In the genomic region with DNA sequence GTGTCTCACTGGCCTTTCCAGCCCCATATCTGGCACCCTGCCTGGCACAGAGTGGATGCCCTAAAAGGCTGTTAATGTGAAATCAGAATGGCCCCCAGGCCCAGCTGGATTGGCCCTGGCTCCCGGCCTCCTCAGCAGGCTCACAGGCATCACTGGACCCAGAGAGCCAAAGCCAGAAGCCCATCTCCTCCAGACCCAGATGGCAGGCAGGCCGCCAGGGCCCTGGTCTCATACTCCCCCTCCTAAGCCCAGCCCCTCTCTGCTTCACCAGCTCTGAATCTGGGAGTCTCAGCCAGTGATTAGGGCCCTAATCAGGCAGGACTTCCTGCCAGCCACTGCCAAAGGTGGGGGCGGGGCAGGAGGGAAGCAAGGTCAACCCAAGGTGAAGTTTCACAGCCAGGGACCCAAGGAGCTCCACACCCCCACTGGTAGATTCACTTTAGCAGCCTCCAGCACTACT, we compare ENCODE assay signal across 8 mouse cellular contexts.
DNase-seq lines count a peak whose midpoint lies in the region; ATAC-seq and TF ChIP-seq lines count a peak whose summit lies in the region.

No protein-coding gene starts in this region.

- peak; percentile 35 to 50 for DNase-seq in layer of hippocampus, postnatal 10 days (ENCODE audit: low spot score in 2 of 2)
- no peak for DNase-seq in layer of hippocampus, adult 18-20 months (ENCODE audit: low spot score in 2 of 2)
- DNase-seq in forebrain, embryonic 14.5 days (ENCODE audit: low spot score) = peak; percentile 66
- no peak for DNase-seq in hindbrain, embryonic 14.5 days (ENCODE audit: low spot score)
- no peak for DNase-seq in liver, adult 2 months (ENCODE audit: extremely low read depth, low read depth, low spot score)
- DNase-seq in cerebellum, postnatal 25 days = no peak

- no peaks in the 10 kb centered on the region for H3K9me3 ChIP-seq in forebrain, embryonic 14.5 days (replicated peaks; ENCODE audit: control insufficient read depth, low read length)
- no peaks in the 10 kb centered on the region for H3K9me3 ChIP-seq in hindbrain, embryonic 14.5 days (ENCODE audit: control insufficient read depth, low read length)
- no peaks in the 10 kb centered on the region for H3K9me3 ChIP-seq in neural tube, embryonic 14.5 days (ENCODE audit: control insufficient read depth, low read length)

- no peak for TF ChIP-seq CTCF in liver, adult 2 months (IDR thresholded peaks at IDR 0.05; ENCODE audit: low read depth, low read length)

- no peak for TF ChIP-seq POLR2A in liver, adult 2 months (IDR thresholded peaks at IDR 0.05; ENCODE audit: extremely low read depth, insufficient read depth, low read length)

- peak; percentile 53 for ATAC-seq in forebrain, embryonic 14.5 days
- ATAC-seq in hindbrain, embryonic 14.5 days (ENCODE audit: low FRiP score) = peak; percentile 52; the same call in 1 of the 2 replicates
- ATAC-seq in neural tube, embryonic 14.5 days (ENCODE audit: low read depth) = peak; percentile 64; the same call in 1 of the 2 replicates
- no peak for ATAC-seq in erythroblast, adult 5-6 weeks (replicated peaks; ENCODE audit: low FRiP score, poor library complexity, severe bottlenecking)

- no peaks in the 10 kb centered on the region for H3K36me3 ChIP-seq in forebrain, embryonic 14.5 days (ENCODE audit: control insufficient read depth, insufficient read depth, low read length)
- no peaks in the 10 kb centered on the region for H3K36me3 ChIP-seq in hindbrain, embryonic 14.5 days (replicated peaks; ENCODE audit: control insufficient read depth, insufficient read depth)
- H3K36me3 ChIP-seq in liver, adult 2 months (ENCODE audit: control insufficient read depth, insufficient read depth, low read length) = no peaks in the 10 kb centered on the region
- H3K36me3 ChIP-seq in neural tube, embryonic 14.5 days (ENCODE audit: control insufficient read depth, insufficient read depth, low read length) = no peaks in the 10 kb centered on the region

- H3K27ac ChIP-seq in forebrain, embryonic 14.5 days (ENCODE audit: low read depth, low read length) = peak overlapping the region; percentile 33; the same call in 1 of the 2 replicates
- peak overlapping the region; percentile 60 for H3K27ac ChIP-seq in hindbrain, embryonic 14.5 days
- H3K27ac ChIP-seq in liver, adult 2 months (replicated peaks; ENCODE audit: insufficient read depth, low read depth, low read length) = peak overlapping the region; percentile 64
- no peak overlapping the region for H3K27ac ChIP-seq in neural tube, embryonic 14.5 days (ENCODE audit: low read depth, low read length)

- no peak overlapping the region for H3K4me2 ChIP-seq in forebrain, embryonic 14.5 days (ENCODE audit: low read length)
- H3K4me2 ChIP-seq in hindbrain, embryonic 14.5 days (replicated peaks) = no peak overlapping the region
- no peak overlapping the region for H3K4me2 ChIP-seq in neural tube, embryonic 14.5 days (ENCODE audit: low read depth, low read length)

- H3K4me1 ChIP-seq in forebrain, embryonic 14.5 days (ENCODE audit: control insufficient read depth, insufficient read depth, low read length) = peaks cover 15% of the 10 kb centered on the region
- peaks cover 13% of the 10 kb centered on the region for H3K4me1 ChIP-seq in hindbrain, embryonic 14.5 days (replicated peaks; ENCODE audit: control insufficient read depth, insufficient read depth, low read length)
- H3K4me1 ChIP-seq in liver, adult 2 months (ENCODE audit: control insufficient read depth, insufficient read depth, low read length) = peaks cover 65% of the 10 kb centered on the region
- H3K4me1 ChIP-seq in neural tube, embryonic 14.5 days (ENCODE audit: control insufficient read depth, insufficient read depth, low read length) = peaks cover 12% of the 10 kb centered on the region

- H3K79me2 ChIP-seq in liver, adult 2 months (ENCODE audit: control insufficient read depth, insufficient read depth, low read length) = peaks cover 67% of the 10 kb centered on the region

- no peak overlapping the region for H3K9ac ChIP-seq in forebrain, embryonic 14.5 days (ENCODE audit: low read length)
- no peak overlapping the region for H3K9ac ChIP-seq in hindbrain, embryonic 14.5 days
- no peak overlapping the region; the same call in 1 of the 2 replicates for H3K9ac ChIP-seq in liver, adult 2 months (ENCODE audit: low read depth, low read length)
- no peak overlapping the region for H3K9ac ChIP-seq in neural tube, embryonic 14.5 days (replicated peaks; ENCODE audit: low read depth, low read length)

- no peaks in the 10 kb centered on the region for H3K27me3 ChIP-seq in forebrain, embryonic 14.5 days (replicated peaks; ENCODE audit: control insufficient read depth, insufficient read depth, low read length)
- H3K27me3 ChIP-seq in hindbrain, embryonic 14.5 days (ENCODE audit: control insufficient read depth, insufficient read depth, low read length) = no peaks in the 10 kb centered on the region
- no peaks in the 10 kb centered on the region for H3K27me3 ChIP-seq in liver, adult 2 months (ENCODE audit: control insufficient read depth, insufficient read depth, low read length)
- H3K27me3 ChIP-seq in neural tube, embryonic 14.5 days (ENCODE audit: control insufficient read depth, insufficient read depth, low read length) = no peaks in the 10 kb centered on the region

- H3K4me3 ChIP-seq in forebrain, embryonic 14.5 days (ENCODE audit: low read depth, low read length) = no peak overlapping the region
- no peak overlapping the region for H3K4me3 ChIP-seq in hindbrain, embryonic 14.5 days (replicated peaks; ENCODE audit: low read length)
- peak overlapping the region; percentile 9; the same call in 1 of the 2 replicates for H3K4me3 ChIP-seq in liver, adult 2 months (ENCODE audit: insufficient read depth, low read depth, low read length)
- no peak overlapping the region for H3K4me3 ChIP-seq in neural tube, embryonic 14.5 days (ENCODE audit: low read depth, low read length)

- WGBS in forebrain, embryonic 14.5 days = 24% methylated on average over 3 of the region's 3 CpGs
- 29% methylated on average over 3 of the region's 3 CpGs for WGBS in hindbrain, embryonic 14.5 days
- WGBS in liver, adult 2 months = 70% methylated on average over 3 of the region's 3 CpGs
- WGBS in neural tube, embryonic 14.5 days = 28% methylated on average over 3 of the region's 3 CpGs

Comparison
In these comparisons a context has a peak if more than half of its experiments do, and no peak if none do; other contexts are left out.
1. DNase-seq: peak in layer of hippocampus, postnatal 10 days (2 of 2) and forebrain, embryonic 14.5 days (single experiment); none in layer of hippocampus, adult 18-20 months (0 of 2), hindbrain, embryonic 14.5 days (single experiment), liver, adult 2 months (single experiment) and cerebellum, postnatal 25 days (0 of 2).